Mouse (Mus musculus): ENCODE data around the gene Asah2. TPM values are rescaled to one million over a fixed set of nuclear protein-coding genes. Genes with fewer than 3 reads are reported as not detected.

The Asah2 gene
- polyA plus RNA-seq, 1 experiment from 2014 or later: 3.3 TPM

- Histone ChIP-seq H3K9me3 (ENCODE audit: control insufficient read depth, low read length) (no peaks in the 10 kb centered on the region), H3K27me3 (ENCODE audit: control insufficient read depth, insufficient read depth, low read length) (no peaks in the 10 kb centered on the region), H3K4me1 (ENCODE audit: control insufficient read depth in 2 of 2, insufficient read depth in 2 of 2, low read length in 2 of 2) (no peaks in the 10 kb centered on the region), H3K36me3 (ENCODE audit: control insufficient read depth, insufficient read depth, low read length) (no peaks in the 10 kb centered on the region), H3K4me2 (ENCODE audit: low read length) (no peak overlapping the region), H3K27ac (replicated peaks in 1 of 2; ENCODE audit: control insufficient read depth in 1 of 2, insufficient read depth in 1 of 2, low read depth in 2 of 2, low read length in 2 of 2) (no peak overlapping the region), H3K9ac (ENCODE audit: low read length) (no peak overlapping the region), H3K4me3 (ENCODE audit: control insufficient read depth in 1 of 2, insufficient read depth in 1 of 2, low read depth in 1 of 2, low read length in 2 of 2) (no peak overlapping the region)
- WGBS: 84% methylated on average over 4 of the region's 4 CpGs
- ATAC-seq (ENCODE audit: insufficient number of reproducible peaks, insufficient read depth, low FRiP score, low read depth): no peak
These were observed 153.7 kb downstream of the Asah2 start for GRCm38 (mm10) chr19:31954267-31954666.

GRCm38 (mm10) chr19:31953799-31954198 is 154.2 kb downstream of the Asah2 start:
- no peaks in the 10 kb centered on the region for H3K4me1 ChIP-seq (ENCODE audit: control insufficient read depth in 2 of 2, insufficient read depth in 2 of 2, low read length in 2 of 2)
- WGBS: 85% methylated on average over 2 of the region's 2 CpGs
- ATAC-seq (ENCODE audit: insufficient number of reproducible peaks, insufficient read depth, low FRiP score, low read depth): no peak
- no peaks in the 10 kb centered on the region for H3K36me3 ChIP-seq (ENCODE audit: control insufficient read depth, insufficient read depth, low read length)
- no peak overlapping the region for H3K4me3 ChIP-seq (ENCODE audit: control insufficient read depth in 1 of 2, insufficient read depth in 1 of 2, low read depth in 1 of 2, low read length in 2 of 2)
- no peak overlapping the region for H3K27ac ChIP-seq (replicated peaks in 1 of 2; ENCODE audit: control insufficient read depth in 1 of 2, insufficient read depth in 1 of 2, low read depth in 2 of 2, low read length in 2 of 2)
- H3K9me3 ChIP-seq (ENCODE audit: control insufficient read depth, low read length): no peaks in the 10 kb centered on the region
- H3K9ac ChIP-seq (ENCODE audit: low read length): no peak overlapping the region
- H3K27me3 ChIP-seq (ENCODE audit: control insufficient read depth, insufficient read depth, low read length): no peaks in the 10 kb centered on the region
- no peak overlapping the region for H3K4me2 ChIP-seq (ENCODE audit: low read length)

GRCm38 (mm10) chr19:31950793-31951489 is 157.1 kb downstream of the Asah2 start:
- Histone ChIP-seq H3K27me3 (ENCODE audit: control insufficient read depth, insufficient read depth, low read length) (no peaks in the 10 kb centered on the region), H3K4me2 (ENCODE audit: low read length) (no peak overlapping the region), H3K9ac (ENCODE audit: low read length) (no peak overlapping the region), H3K27ac (replicated peaks in 1 of 2; ENCODE audit: control insufficient read depth in 1 of 2, insufficient read depth in 1 of 2, low read depth in 2 of 2, low read length in 2 of 2) (no peak overlapping the region), H3K9me3 (ENCODE audit: control insufficient read depth, low read length) (no peaks in the 10 kb centered on the region), H3K4me3 (ENCODE audit: control insufficient read depth in 1 of 2, insufficient read depth in 1 of 2, low read depth in 1 of 2, low read length in 2 of 2) (no peak overlapping the region), H3K36me3 (ENCODE audit: control insufficient read depth, insufficient read depth, low read length) (no peaks in the 10 kb centered on the region), H3K4me1 (ENCODE audit: control insufficient read depth in 2 of 2, insufficient read depth in 2 of 2, low read length in 2 of 2) (no peaks in the 10 kb centered on the region)
- no peak for ATAC-seq (ENCODE audit: insufficient number of reproducible peaks, insufficient read depth, low FRiP score, low read depth)
- WGBS: 74% methylated on average over 7 of the region's 7 CpGs

Other genes with a start within 250 kb of the Asah2 start
- gene A1cf, start 239.4 kb downstream of the Asah2 start, polyA plus RNA-seq (2014; fragmentation: Nextera tagmentation; extraction: Ambion mirVana): not detected in 2 replicates